Mouse (Mus musculus): Measurements from ENCODE around the gene Adora1. TPM values are rescaled to one million over a fixed set of nuclear protein-coding genes. Genes with fewer than 3 reads are reported as not detected.
A peak's percentile ranks its signal among the peaks of the same experiment; 100 is the strongest.

The Adora1 gene
- total and polyA plus RNA-seq, 3 experiments, result not detected

DNA sequence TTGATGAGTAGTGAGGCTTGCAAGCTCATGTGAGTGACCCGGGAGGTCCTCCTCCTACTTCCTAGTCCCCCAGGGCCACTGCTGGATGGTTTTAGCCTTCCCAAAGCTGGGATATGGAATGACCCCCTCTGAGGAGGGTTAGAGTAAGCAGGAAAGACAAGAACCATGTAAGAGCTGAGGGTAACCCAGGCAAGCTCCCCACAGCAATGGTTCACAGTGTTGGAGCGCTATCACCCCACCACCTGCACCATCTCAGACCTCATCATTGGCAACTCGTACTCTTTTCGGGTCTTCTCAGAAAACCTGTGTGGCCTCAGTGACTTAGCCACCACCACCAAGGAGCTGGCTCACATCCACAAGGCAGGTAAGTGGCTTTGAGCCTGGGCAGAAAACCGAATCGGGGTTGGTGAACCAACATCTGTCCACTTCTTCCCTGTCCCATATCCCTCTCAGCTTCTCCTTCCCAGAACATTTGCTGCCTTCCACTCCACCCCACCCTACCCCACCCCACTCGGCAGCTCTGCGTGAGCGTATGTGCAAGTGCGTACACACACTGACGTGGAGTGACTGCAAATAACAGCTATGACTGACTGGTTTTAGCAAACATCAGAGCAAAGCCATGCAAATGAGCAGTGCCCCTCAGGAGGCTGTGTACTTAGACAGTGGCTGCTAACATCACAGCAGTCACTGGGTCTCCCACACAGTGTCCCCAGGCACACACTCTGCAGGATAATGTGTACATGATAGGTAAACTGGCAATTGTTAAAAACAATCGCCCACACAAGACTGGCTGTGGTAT is 36.8 kb downstream of the Adora1 start:
- TF ChIP-seq SIN3A (IDR thresholded peaks at IDR 0.05; ENCODE audit: low read length) (no peak), USF2 (IDR thresholded peaks at IDR 0.05; ENCODE audit: borderline replicate concordance in 1 of 2, insufficient read depth in 1 of 2, low read depth in 1 of 2, low read length in 2 of 2) (no peak), POLR2A (IDR thresholded peaks at IDR 0.05; ENCODE audit: control insufficient read depth in 1 of 2, insufficient read depth in 1 of 2, low read depth in 1 of 2, low read length in 2 of 2, poor library complexity in 1 of 2) (no peak), NELFE (IDR thresholded peaks at IDR 0.05; ENCODE audit: low read depth, low read length) (no peak)
- H3K4me1 ChIP-seq (ENCODE audit: control insufficient read depth in 1 of 2, insufficient read depth in 2 of 2, low read length in 2 of 2), result peaks cover 0 to 13% of the 10 kb centered on the region in 2 experiments; a peak in 2 of 4 replicates

DNA sequence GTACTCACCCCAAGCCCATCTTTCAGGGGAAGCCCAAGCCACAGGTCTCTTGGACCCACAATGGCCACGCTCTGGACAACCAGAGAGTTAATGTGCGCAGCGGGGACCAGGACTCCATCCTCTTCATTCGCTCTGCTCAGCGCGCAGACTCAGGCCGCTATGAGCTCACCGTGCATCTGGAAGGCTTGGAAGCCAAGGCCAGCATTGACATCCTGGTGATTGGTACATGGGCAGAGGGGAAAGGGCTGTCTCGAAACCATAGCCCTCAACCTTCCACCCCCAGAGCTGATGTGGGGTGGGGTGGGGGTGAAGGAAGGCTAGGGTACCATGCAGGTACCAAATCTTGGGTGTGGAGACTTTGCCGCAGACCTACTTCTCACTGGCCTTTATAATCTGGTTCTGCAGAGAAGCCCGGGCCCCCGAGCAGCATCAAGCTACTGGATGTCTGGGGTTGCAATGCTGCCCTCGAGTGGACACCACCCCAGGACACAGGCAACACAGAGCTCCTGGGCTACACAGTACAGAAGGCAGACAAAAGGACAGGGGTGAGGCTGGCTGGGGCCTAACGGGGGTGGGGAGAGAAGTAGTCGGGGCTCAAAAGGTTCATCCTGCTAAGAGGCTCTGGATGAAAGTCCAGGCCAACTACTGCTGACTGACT is 37.8 kb downstream of the Adora1 start:
- no peaks in the 10 kb centered on the region for H3K27me3 ChIP-seq (ENCODE audit: control insufficient read depth in 1 of 2, insufficient read depth in 2 of 2, low read length in 2 of 2)
- H3K4me3 ChIP-seq (ENCODE audit: control insufficient read depth in 1 of 2, insufficient read depth in 1 of 2, low read depth in 2 of 2, low read length in 2 of 2), result no peak overlapping the region
- H3K27ac ChIP-seq (ENCODE audit: control insufficient read depth, low read depth, low read length), result no peak overlapping the region
- peaks cover 0 to 4% of the 10 kb centered on the region in 2 experiments; a peak in 1 of 4 replicates for H3K36me3 ChIP-seq (ENCODE audit: control insufficient read depth in 1 of 2, insufficient read depth in 2 of 2, low read length in 2 of 2)
- no peak for DNase-seq (ENCODE audit: low read depth, low spot score)
- no peaks in the 10 kb centered on the region for H3K79me2 ChIP-seq (ENCODE audit: control insufficient read depth, insufficient read depth, low read length, poor library complexity)
- H3K9me3 ChIP-seq (replicated peaks; ENCODE audit: insufficient read depth, low read length), result no peaks in the 10 kb centered on the region
- peaks cover 0 to 13% of the 10 kb centered on the region in 2 experiments; a peak in 2 of 4 replicates for H3K4me1 ChIP-seq (ENCODE audit: control insufficient read depth in 1 of 2, insufficient read depth in 2 of 2, low read length in 2 of 2)
- TF ChIP-seq ZNF384 (IDR thresholded peaks at IDR 0.05; ENCODE audit: low read depth, low read length) (no peak), POLR2AphosphoS2 (IDR thresholded peaks at IDR 0.05; ENCODE audit: low read length) (no peak), SIN3A (IDR thresholded peaks at IDR 0.05; ENCODE audit: low read length) (no peak), EP300 (IDR thresholded peaks at IDR 0.05; ENCODE audit: low read depth in 1 of 2, low read length in 2 of 2) (no peak), NELFE (IDR thresholded peaks at IDR 0.05; ENCODE audit: low read depth, low read length) (no peak), USF2 (IDR thresholded peaks at IDR 0.05; ENCODE audit: borderline replicate concordance in 1 of 2, insufficient read depth in 1 of 2, low read depth in 1 of 2, low read length in 2 of 2) (no peak), TAL1 (IDR thresholded peaks at IDR 0.05; ENCODE audit: low read length) (no peak), MAX (IDR thresholded peaks at IDR 0.05; ENCODE audit: low read length) (no peak), GABPA (IDR thresholded peaks at IDR 0.05; ENCODE audit: low read depth, low read length) (no peak), RCOR1 (IDR thresholded peaks at IDR 0.05; ENCODE audit: low read depth, low read length) (no peak)
- H3K9ac ChIP-seq (ENCODE audit: control insufficient read depth, low read depth, low read length, poor library complexity, severe bottlenecking), result no peak overlapping the region

More for the DNA sequence above, 36.8 kb downstream of the Adora1 start:
- no peak for DNase-seq (ENCODE audit: low read depth, low spot score)
- H3K27me3 ChIP-seq (ENCODE audit: control insufficient read depth in 1 of 2, insufficient read depth in 2 of 2, low read length in 2 of 2), result no peaks in the 10 kb centered on the region
- H3K9me3 ChIP-seq (replicated peaks; ENCODE audit: insufficient read depth, low read length), result no peaks in the 10 kb centered on the region
- H3K27ac ChIP-seq (ENCODE audit: control insufficient read depth, low read depth, low read length), result no peak overlapping the region
- H3K36me3 ChIP-seq (ENCODE audit: control insufficient read depth in 1 of 2, insufficient read depth in 2 of 2, low read length in 2 of 2), result peaks cover 0 to 4% of the 10 kb centered on the region in 2 experiments; a peak in 1 of 4 replicates
- H3K9ac ChIP-seq (ENCODE audit: control insufficient read depth, low read depth, low read length, poor library complexity, severe bottlenecking), result no peak overlapping the region
- H3K79me2 ChIP-seq (ENCODE audit: control insufficient read depth, insufficient read depth, low read length, poor library complexity), result no peaks in the 10 kb centered on the region
- H3K4me3 ChIP-seq (ENCODE audit: control insufficient read depth in 1 of 2, insufficient read depth in 1 of 2, low read depth in 2 of 2, low read length in 2 of 2), result no peak overlapping the region

DNA sequence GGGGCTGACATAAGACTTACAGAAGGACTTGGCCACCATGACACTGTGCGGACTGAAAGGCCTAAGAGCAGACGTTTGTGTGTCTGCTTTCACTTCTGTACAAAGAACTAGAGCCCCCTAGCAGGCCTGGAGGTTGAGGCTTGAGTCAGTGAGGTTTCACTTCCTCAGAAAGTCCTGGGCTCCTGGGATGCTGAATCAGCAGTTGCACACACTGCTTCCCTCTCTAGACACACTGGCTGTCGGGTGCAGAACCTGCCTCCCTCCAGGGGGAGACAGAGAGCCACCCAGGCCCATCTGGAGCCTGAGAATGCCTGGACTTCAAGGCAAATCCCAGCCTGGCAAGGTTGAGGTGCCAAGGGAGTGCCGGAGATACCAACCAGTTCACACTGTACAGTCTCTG is 38.8 kb downstream of the Adora1 start:
- no peak overlapping the region for H3K27ac ChIP-seq (ENCODE audit: control insufficient read depth, low read depth, low read length)
- peak; percentile 83 for DNase-seq (ENCODE audit: low read depth, low spot score)
- H3K36me3 ChIP-seq (ENCODE audit: control insufficient read depth in 1 of 2, insufficient read depth in 2 of 2, low read length in 2 of 2), result peaks cover 0 to 4% of the 10 kb centered on the region in 2 experiments; a peak in 1 of 4 replicates
- H3K27me3 ChIP-seq (ENCODE audit: control insufficient read depth in 1 of 2, insufficient read depth in 2 of 2, low read length in 2 of 2), result no peaks in the 10 kb centered on the region
- H3K9ac ChIP-seq (ENCODE audit: control insufficient read depth, low read depth, low read length, poor library complexity, severe bottlenecking), result no peak overlapping the region
- H3K4me3 ChIP-seq (ENCODE audit: control insufficient read depth in 1 of 2, insufficient read depth in 1 of 2, low read depth in 2 of 2, low read length in 2 of 2), result peak overlapping the region in 1 of 2 experiments; percentile 6; a peak in 1 of 4 replicates
- H3K4me1 ChIP-seq (ENCODE audit: control insufficient read depth in 1 of 2, insufficient read depth in 2 of 2, low read length in 2 of 2), result peaks cover 0 to 13% of the 10 kb centered on the region in 2 experiments; a peak in 2 of 4 replicates
- H3K79me2 ChIP-seq (ENCODE audit: control insufficient read depth, insufficient read depth, low read length, poor library complexity), result no peaks in the 10 kb centered on the region
- no peaks in the 10 kb centered on the region for H3K9me3 ChIP-seq (replicated peaks; ENCODE audit: insufficient read depth, low read length)
- TF ChIP-seq CTCF (IDR thresholded peaks at IDR 0.05 in 2 of 3, conservative IDR thresholded peaks at IDR 0.05 in 1 of 3; ENCODE audit: control insufficient read depth in 1 of 3, insufficient read depth in 1 of 3, low read depth in 2 of 3, low read length in 3 of 3, poor library complexity in 1 of 3, severe bottlenecking in 1 of 3) (peak; percentile 65 to 82 (median 72)), MEF2A (IDR thresholded peaks at IDR 0.05; ENCODE audit: extremely low read depth, insufficient replicate concordance, low read depth, low read length, poor library complexity, severe bottlenecking) (no peak), ZKSCAN1 (IDR thresholded peaks at IDR 0.05; ENCODE audit: low read depth, low read length) (no peak), TAL1 (IDR thresholded peaks at IDR 0.05; ENCODE audit: low read length) (no peak), RCOR1 (IDR thresholded peaks at IDR 0.05; ENCODE audit: low read depth, low read length) (no peak), SMC3 (IDR thresholded peaks at IDR 0.05; ENCODE audit: low read depth, low read length) (peak; percentile 49), POLR2AphosphoS5 (IDR thresholded peaks at IDR 0.05; ENCODE audit: borderline replicate concordance, low read depth, low read length) (no peak), RAD21 (IDR thresholded peaks at IDR 0.05; ENCODE audit: low read depth, low read length) (peak; percentile 27), HCFC1 (IDR thresholded peaks at IDR 0.05; ENCODE audit: low read depth, low read length) (no peak), GABPA (IDR thresholded peaks at IDR 0.05; ENCODE audit: low read depth, low read length) (no peak), USF2 (IDR thresholded peaks at IDR 0.05; ENCODE audit: borderline replicate concordance in 1 of 2, insufficient read depth in 1 of 2, low read depth in 1 of 2, low read length in 2 of 2) (no peak), KAT2A (conservative IDR thresholded peaks at IDR 0.05; ENCODE audit: low read depth, low read length) (no peak), ZC3H11A (IDR thresholded peaks at IDR 0.05; ENCODE audit: low read depth, low read length) (no peak), MAFK (IDR thresholded peaks at IDR 0.05; ENCODE audit: borderline replicate concordance, low read depth, low read length) (peak; percentile 98), EP300 (IDR thresholded peaks at IDR 0.05; ENCODE audit: low read depth in 1 of 2, low read length in 2 of 2) (no peak)
